Mouse (Mus musculus): ENCODE data around the gene Anapc15-ps.

DNA sequence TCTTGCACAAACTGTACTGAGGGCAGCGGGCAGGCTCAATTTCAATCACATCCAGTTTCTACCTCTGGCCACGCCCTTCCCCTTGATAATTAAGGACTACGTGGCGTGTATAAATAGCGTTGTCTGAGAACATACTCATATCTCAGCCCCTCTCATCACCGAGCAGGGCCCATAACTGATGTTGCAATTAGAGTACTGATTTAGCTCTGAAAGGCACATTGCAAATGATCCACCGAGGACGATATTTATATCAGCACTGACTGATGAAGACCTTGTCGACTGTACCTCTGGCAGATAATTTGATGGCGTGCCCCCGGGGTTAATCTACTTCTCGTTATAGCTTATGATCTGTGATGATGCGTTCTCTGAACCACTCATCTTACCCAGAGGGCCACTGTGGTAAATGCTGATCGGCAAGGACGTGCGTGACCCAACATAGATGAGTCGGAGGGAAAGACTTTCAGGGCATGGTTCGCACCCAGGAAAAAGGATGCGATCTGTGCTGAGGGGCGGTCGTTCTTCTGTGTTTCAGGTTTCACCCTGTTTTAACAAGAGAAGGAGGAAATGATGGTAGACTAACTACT, 14.4 kb upstream of the Anapc15-ps start:
- TF ChIP-seq CTCF (IDR thresholded peaks at IDR 0.05; ENCODE audit: low read depth, low read length) (no peak), POLR2A (IDR thresholded peaks at IDR 0.05; ENCODE audit: borderline replicate concordance, low read depth, low read length) (no peak)
